Mouse (Mus musculus) embryo, embryonic 10 days (tissue): ENCODE measurements around the gene Ogfod1.
A peak's percentile ranks its signal among the peaks of the same experiment; 100 is the strongest.

Source experiments
- DNase-seq: peaks from one replicate; pipeline ENCODE4 v3.0.0-alpha.2; 2015; ENCODE audit warnings: low spot score

Gene Ogfod1

DNA sequence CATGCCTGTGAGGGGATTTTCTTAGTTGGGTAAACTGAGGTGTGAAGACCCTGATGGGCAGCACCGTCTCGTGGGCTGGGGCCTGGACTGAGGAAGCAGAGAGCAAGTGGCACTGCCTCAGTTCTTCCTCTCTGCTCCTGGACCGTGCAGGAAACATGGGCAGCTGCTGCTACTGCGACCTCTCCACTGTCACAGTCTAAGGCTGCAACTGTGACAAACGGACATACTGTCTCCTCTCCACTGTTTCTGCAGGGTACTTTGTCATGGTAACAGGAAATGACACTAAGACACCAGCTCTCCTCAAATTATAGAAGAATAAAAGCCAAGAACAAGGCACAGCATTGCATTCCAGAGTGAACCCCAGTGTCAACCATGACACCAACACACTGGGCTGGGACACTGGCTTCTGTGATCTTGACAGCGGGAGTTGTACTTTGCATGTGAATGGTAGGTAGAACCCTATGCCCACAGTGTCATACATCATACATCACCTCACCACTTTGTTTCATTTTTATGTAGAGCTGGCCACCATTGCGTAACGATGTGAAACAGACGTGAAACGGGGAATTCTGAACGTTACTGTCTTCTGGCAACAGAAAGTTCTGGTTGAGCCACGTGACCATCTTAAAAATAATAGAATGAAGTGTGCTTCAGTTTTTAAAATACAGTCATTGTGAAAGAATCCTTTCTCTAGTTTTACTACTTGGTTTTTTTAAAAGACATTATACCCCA is 39.6 kb downstream of the Ogfod1 start:
- no peak for DNase-seq

- no peak for DNase-seq
These were observed 51.0 kb downstream of the Ogfod1 start for GRCm38 (mm10) chr8:94087964-94088363.

- DNase-seq: no peak
These were observed 52.7 kb downstream of the Ogfod1 start for GRCm38 (mm10) chr8:94089715-94090114.

- DNase-seq: no peak
These were observed 55.9 kb downstream of the Ogfod1 start for GRCm38 (mm10) chr8:94092848-94093247.

- no peak for DNase-seq
These were observed 57.3 kb downstream of the Ogfod1 start for GRCm38 (mm10) chr8:94094281-94094680.

DNA sequence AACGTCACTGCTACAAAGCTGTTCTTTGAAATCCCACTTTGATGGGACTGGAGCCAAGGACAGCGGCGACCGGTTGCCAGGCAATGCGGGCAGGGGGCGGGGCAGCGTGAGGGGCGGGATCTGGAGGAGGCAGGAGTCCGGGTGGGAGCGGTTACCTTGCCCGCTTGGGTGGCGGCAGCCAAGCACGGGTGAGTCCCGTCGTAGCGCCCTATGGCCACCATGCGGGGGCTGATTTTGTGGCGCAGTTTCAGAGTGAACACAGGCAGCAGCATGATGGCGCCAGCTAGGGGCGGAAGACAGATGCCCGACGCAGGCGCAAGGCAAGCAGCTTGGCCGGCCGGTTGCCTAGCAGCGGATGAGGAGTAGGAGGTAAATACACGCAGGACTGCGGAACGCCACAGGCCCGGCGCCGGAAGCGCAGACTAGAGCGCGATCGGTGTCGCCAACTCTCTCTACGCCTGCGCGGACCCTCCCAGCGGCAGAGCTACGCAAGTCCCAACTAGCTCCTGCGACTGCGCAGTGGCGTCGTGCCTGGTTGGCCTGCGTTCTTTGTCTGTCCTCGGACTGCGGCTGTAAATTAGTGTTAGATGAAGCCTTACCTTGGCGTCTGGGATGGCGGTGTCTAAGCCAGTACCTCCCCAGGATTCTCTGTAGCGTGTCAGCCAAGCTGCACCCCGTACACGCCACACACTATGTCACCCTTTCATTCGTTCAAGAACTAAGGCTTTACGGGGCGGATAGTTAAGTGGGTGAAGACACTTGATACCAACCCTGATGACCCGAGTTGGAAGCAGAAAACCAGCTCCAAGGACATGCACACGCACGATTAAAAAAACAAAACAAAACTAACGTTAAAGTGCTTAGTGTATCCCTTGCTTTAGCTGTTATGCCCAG is 61.3 kb downstream of the Ogfod1 start, which contains the start of gene Bbs2:
Bbs2 (minus strand) TSS at position 848 of the 894 bp plus-strand sequence.
- peak; percentile 100 for DNase-seq

DNA sequence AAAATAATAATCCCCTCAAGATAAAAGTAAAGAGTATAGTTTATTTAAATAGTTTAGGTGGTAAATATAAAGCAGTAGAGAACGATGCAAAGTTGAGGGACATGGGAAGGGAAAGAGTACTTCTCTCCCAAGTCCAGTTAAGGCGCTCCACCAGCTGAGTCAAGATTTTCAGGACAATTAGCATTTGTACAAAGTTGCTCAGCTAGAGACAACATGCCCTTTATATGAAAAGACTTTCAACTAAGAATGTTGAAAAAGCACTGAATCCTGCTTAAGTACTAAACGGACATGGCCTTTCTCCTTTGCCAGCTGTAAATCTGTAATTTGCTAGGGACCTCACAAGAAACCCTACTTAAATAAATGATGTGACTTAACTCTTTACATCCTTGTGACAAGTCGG is 62.0 kb downstream of the Ogfod1 start:
- DNase-seq: no peak

DNA sequence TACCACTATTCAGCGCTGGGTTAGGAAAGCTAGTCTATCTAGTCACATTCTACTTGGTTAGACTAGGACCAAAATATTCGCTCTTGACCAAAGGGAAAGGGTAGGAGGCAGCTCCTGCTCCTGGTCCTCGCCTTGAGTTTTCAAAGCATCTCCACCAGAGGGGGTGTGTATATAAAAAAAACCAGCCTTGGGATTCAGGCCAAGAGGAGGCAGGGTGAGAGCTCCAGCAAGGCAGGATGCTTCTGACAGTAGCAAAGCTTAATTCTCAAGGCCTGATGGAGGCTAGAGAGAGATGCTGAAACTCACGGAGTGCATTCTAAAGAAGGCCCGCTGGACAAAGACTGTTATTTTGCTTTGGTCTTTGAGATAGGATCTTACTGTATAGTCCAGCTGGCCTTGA is 67.1 kb downstream of the Ogfod1 start:
- no peak for DNase-seq

DNA sequence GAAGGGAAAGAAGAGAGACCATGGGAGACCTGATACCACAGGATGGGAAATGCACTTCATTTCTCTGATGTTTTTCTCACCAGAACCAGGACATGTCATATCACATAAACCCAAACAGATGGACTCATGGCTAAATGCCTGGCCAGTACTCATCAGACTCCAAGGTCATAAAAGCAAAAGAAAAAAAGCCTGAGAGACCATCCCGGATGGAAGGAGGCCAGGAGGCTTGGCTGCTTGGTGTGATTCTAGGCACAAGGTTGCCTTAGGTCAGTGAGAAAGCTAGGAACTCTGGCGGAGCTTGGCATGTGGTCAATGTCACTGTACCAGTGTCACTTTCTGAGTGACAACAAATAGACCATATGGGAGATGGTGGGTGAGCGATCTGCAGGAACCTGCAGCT is 70.9 kb downstream of the Ogfod1 start:
- no peak for DNase-seq

GRCm38 (mm10) chr8:94109396-94109795 is 72.4 kb downstream of the Ogfod1 start:
- no peak for DNase-seq

GRCm38 (mm10) chr8:94109835-94110234 is 72.8 kb downstream of the Ogfod1 start:
- no peak for DNase-seq

GRCm38 (mm10) chr8:94110526-94111177 is 73.7 kb downstream of the Ogfod1 start:
- DNase-seq: no peak

- DNase-seq: no peak
These were observed 76.4 kb downstream of the Ogfod1 start for GRCm38 (mm10) chr8:94113435-94113834.

- DNase-seq: no peak
These were observed 77.0 kb downstream of the Ogfod1 start for GRCm38 (mm10) chr8:94113972-94114371.
